Mouse (Mus musculus) forebrain, postnatal 0 days (tissue): ENCODE results near the gene Nrxn3. TPM values are rescaled to one million over a fixed set of nuclear protein-coding genes. Genes with fewer than 3 reads are reported as not detected.

Source experiments
- ATAC-seq: fragments of 200-750 bp; cut with Nextera tagmentation; 2 replicates; pipeline ENCODE4 v1.8.0; 2017; ENCODE audit warnings: mild to moderate bottlenecking, moderate library complexity
- DNase-seq: peaks from one replicate; pipeline ENCODE4 v3.0.0-alpha.2; 2015
- H3K27ac ChIP-seq: fragments of 300-500 bp; sonication (generic); 2 replicates; pipeline ENCODE4 v1.5.1; 2014; ENCODE audit warnings: low read depth, mild to moderate bottlenecking, antibody characterized with exemption, low read length, moderate library complexity, mixed read lengths
- H3K27me3 ChIP-seq: fragments of 300-500 bp; sonication (generic); 2 replicates; pipeline ENCODE4 v1.6.1; 2014; ENCODE audit warnings: mild to moderate bottlenecking, low read length, mixed read lengths; ENCODE audit not compliant: insufficient read depth
- H3K36me3 ChIP-seq: fragments of 300-500 bp; sonication (generic); 2 replicates; pipeline ENCODE4 v1.6.1; 2014; ENCODE audit warnings: mild to moderate bottlenecking, moderate library complexity; ENCODE audit not compliant: insufficient read depth
- H3K4me1 ChIP-seq: fragments of 300-500 bp; sonication (generic); 2 replicates; pipeline ENCODE4 v1.6.1; 2014; ENCODE audit warnings: antibody characterized with exemption; ENCODE audit not compliant: insufficient read depth
- H3K4me2 ChIP-seq: fragments of 300-500 bp; sonication (generic); 2 replicates; pipeline ENCODE4 v1.6.1; 2014; ENCODE audit warnings: low read depth, mild to moderate bottlenecking, moderate library complexity
- H3K4me3 ChIP-seq: fragments of 300-500 bp; sonication (generic); 2 replicates; pipeline ENCODE4 v1.5.1; 2014; ENCODE audit warnings: low read depth, low read length, mixed read lengths
- H3K9ac ChIP-seq: fragments of 300-500 bp; sonication (generic); 2 replicates; pipeline ENCODE4 v1.6.1; 2014; ENCODE audit warnings: mild to moderate bottlenecking
- H3K9me3 ChIP-seq: fragments of 300-500 bp; sonication (generic); 2 replicates; pipeline ENCODE4 v1.6.1; 2016; ENCODE audit warnings: low read length
- CTCF ChIP-seq: sonication (generic); IDR thresholded peaks from 2 replicates; pipeline ENCODE4 v1.5.1; 2016; ENCODE audit warnings: antibody characterized with exemption, control low read depth, low read depth
- WGBS: fragments of 180-500 bp; shearing (Covaris S2); extraction: QIAGEN DNeasy Blood & Tissue Kit; methylation state at CpG from one replicate; pipeline ENCODE4 v1.1.7; 2014; 5-methylcytosine and 5-hydroxymethylcytosine counted together
- polyA plus RNA-seq: library from polyadenylated mRNA; unstranded; fragments of >200 nt; fragmentation: Nextera tagmentation; extraction: Ambion mirVana; gene quantifications from 2 replicates; pipeline ENCODE4 v1.2.1, GENCODE M21; 2015
- total RNA-seq: library from RNA; depleted of rRNA; stranded (reverse); fragments of >200 nt; gene quantifications from 2 replicates; pipeline ENCODE4 v1.2.3, GENCODE M21; 2014

Nrxn3 gene
- total and polyA plus RNA-seq, 2 experiments from 2014 or later = 59.9 to 94.6 TPM

DNA sequence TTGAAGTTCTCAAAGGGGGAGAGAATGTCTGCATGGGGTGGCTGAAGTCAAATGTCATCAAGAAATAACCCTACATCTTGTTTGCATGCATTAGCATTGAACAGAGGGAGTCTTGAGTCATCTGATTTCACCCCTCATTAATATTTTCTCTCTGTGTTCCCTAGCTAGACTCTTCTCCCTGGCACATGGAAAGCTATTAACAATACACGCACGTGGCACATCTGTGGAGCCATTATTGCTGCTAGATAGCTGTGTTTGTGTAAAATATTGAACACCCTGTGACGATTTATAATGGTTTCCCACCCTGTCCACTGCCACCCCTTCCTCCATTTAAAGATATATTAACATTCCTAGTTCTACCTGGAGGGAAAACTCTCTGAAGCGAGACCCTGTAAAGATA, 405.9 kb downstream of the Nrxn3 start:
- DNase-seq (no peak), ATAC-seq (no peak)
- WGBS = 53% methylated on average over 4 of the region's 4 CpGs

GRCm38 (mm10) chr12:89129139-89129907, 406.6 kb downstream of the Nrxn3 start:
- Histone ChIP-seq H3K9me3 (no peaks in the 10 kb centered on the region), H3K4me1 (no peaks in the 10 kb centered on the region), H3K9ac (no peak overlapping the region; the same call in 1 of the 2 replicates), H3K36me3 (no peaks in the 10 kb centered on the region), H3K27me3 (no peaks in the 10 kb centered on the region), H3K27ac (no peak overlapping the region), H3K4me2 (no peak overlapping the region), H3K4me3 (no peak overlapping the region)
- TF ChIP-seq CTCF = no peak
- DNase-seq (no peak), ATAC-seq (peak; percentile 77)
- 65% methylated on average over 9 of the region's 9 CpGs for WGBS

More for the DNA sequence above, 405.9 kb downstream of the Nrxn3 start:
- H3K27ac ChIP-seq = no peak overlapping the region
- no peak overlapping the region for H3K4me3 ChIP-seq
- no peaks in the 10 kb centered on the region for H3K4me1 ChIP-seq
- no peak overlapping the region for H3K9ac ChIP-seq
- no peak for TF ChIP-seq CTCF
- H3K9me3 ChIP-seq = no peaks in the 10 kb centered on the region
- H3K4me2 ChIP-seq = no peak overlapping the region
- no peaks in the 10 kb centered on the region for H3K36me3 ChIP-seq
- no peaks in the 10 kb centered on the region for H3K27me3 ChIP-seq

- Histone ChIP-seq H3K4me1 (no peaks in the 10 kb centered on the region), H3K36me3 (no peaks in the 10 kb centered on the region), H3K27ac (no peak overlapping the region), H3K27me3 (no peaks in the 10 kb centered on the region), H3K9me3 (no peaks in the 10 kb centered on the region), H3K9ac (no peak overlapping the region), H3K4me3 (no peak overlapping the region), H3K4me2 (no peak overlapping the region)
- ATAC-seq = peak; percentile 32; the same call in 1 of the 2 replicates
- no peak for DNase-seq
- TF ChIP-seq CTCF = peak; percentile 58
- 56% methylated on average over 2 of the region's 2 CpGs for WGBS
These were observed 411.7 kb downstream of the Nrxn3 start for GRCm38 (mm10) chr12:89134333-89134732.

DNA sequence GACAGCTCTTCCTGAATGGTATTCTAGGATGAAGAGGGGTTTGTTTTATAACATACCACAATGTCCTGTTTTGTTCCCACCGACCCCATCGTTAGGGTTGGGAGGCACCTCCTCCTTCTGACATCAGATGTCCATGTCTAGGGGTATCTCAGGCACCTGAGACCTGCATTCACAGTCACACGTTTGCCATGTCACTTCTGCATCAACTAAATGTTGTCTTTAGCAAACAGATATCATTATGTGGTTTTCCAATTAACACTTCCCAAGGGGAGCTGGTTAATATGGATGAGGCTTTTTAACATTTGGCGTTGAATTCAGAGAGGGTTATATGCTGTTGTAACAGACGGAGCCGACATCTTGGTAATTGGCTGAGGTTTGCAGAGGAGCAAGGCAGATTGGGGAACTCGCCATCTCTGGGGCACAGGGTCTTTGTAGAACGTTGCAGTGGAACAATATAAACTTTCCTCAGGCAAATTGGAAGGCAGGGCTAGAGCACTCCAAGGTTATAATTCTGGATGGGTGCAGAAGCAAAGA, 412.2 kb downstream of the Nrxn3 start:
- no peak overlapping the region for H3K4me3 ChIP-seq
- DNase-seq (peak; percentile 56), ATAC-seq (peak; percentile 86)
- no peaks in the 10 kb centered on the region for H3K36me3 ChIP-seq
- H3K4me1 ChIP-seq = no peaks in the 10 kb centered on the region
- H3K4me2 ChIP-seq = no peak overlapping the region
- no peak overlapping the region for H3K9ac ChIP-seq
- 33% methylated on average over 8 of the region's 8 CpGs for WGBS
- TF ChIP-seq CTCF = no peak
- H3K27me3 ChIP-seq = no peaks in the 10 kb centered on the region
- H3K9me3 ChIP-seq = no peaks in the 10 kb centered on the region
- no peak overlapping the region for H3K27ac ChIP-seq

GRCm38 (mm10) chr12:89148974-89149411, 426.3 kb downstream of the Nrxn3 start:
- Histone ChIP-seq H3K27me3 (no peaks in the 10 kb centered on the region), H3K9ac (peak overlapping the region; percentile 28), H3K27ac (peak overlapping the region; percentile 74), H3K9me3 (no peaks in the 10 kb centered on the region), H3K4me2 (peak overlapping the region; percentile 21), H3K4me3 (no peak overlapping the region), H3K4me1 (peaks cover 9% of the 10 kb centered on the region; the same call in 1 of the 2 replicates), H3K36me3 (no peaks in the 10 kb centered on the region)
- no peak for TF ChIP-seq CTCF
- peak; percentile 76 for DNase-seq
- ATAC-seq = peak; percentile 85
- 7% methylated on average over 3 of the region's 3 CpGs for WGBS

GRCm38 (mm10) chr12:89149455-89149854, 426.8 kb downstream of the Nrxn3 start:
- H3K27ac ChIP-seq = peak overlapping the region; percentile 74
- peaks cover 9% of the 10 kb centered on the region; the same call in 1 of the 2 replicates for H3K4me1 ChIP-seq
- no peak overlapping the region for H3K9ac ChIP-seq
- WGBS = 29% methylated on average over 2 of the region's 2 CpGs
- no peaks in the 10 kb centered on the region for H3K27me3 ChIP-seq
- no peak for TF ChIP-seq CTCF
- H3K36me3 ChIP-seq = no peaks in the 10 kb centered on the region
- H3K4me2 ChIP-seq = peak overlapping the region; percentile 21; the same call in 1 of the 2 replicates
- ATAC-seq = no peak
- H3K4me3 ChIP-seq = no peak overlapping the region
- H3K9me3 ChIP-seq = no peaks in the 10 kb centered on the region
- DNase-seq = no peak
